Mouse (Mus musculus): Measurements from ENCODE around the gene Ccdc102a. TPM values are rescaled to one million over a fixed set of nuclear protein-coding genes. Genes with fewer than 3 reads are reported as not detected.

The Ccdc102a gene
- polyA plus RNA-seq, 1 experiment from 2014 or later = 17.4 TPM

DNA sequence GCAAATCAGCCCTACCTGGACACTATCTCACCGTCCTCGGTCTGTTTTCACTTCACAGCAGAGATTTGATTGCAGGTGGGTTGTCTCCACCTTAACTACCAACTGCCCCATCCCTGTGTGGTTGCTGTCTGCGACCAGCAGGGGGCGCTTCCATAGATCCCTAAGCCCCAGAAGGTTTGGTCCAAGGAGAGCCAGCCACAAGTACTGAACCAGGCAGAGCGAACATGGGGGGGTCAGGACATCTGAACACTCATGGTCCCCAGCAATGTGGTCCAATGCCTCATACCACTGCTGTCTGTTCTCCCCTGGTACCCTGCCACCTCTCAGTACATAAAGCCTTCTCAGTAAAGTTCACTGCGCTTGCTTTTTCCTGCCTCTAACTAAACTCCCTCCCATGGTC lies 43.5 kb downstream of the Ccdc102a start:
- no peak for ATAC-seq (replicated peaks; ENCODE audit: extremely low read depth, insufficient read depth, low FRiP score)
- Histone ChIP-seq H3K9ac (ENCODE audit: low read length) (peak overlapping the region; percentile 24; the same call in 1 of the 2 replicates), H3K27me3 (ENCODE audit: control insufficient read depth, insufficient read depth, low read length) (no peaks in the 10 kb centered on the region), H3K4me3 (ENCODE audit: low read length) (peak overlapping the region; percentile 67), H3K4me1 (ENCODE audit: control insufficient read depth, insufficient read depth, low read length) (peaks cover 46% of the 10 kb centered on the region), H3K4me2 (ENCODE audit: low read depth, low read length) (peak overlapping the region; percentile 95), H3K27ac (ENCODE audit: low read length) (no peak overlapping the region), H3K36me3 (ENCODE audit: control insufficient read depth, insufficient read depth) (no peaks in the 10 kb centered on the region), H3K9me3 (replicated peaks; ENCODE audit: control insufficient read depth, low read length) (no peaks in the 10 kb centered on the region)
- WGBS = 11% methylated on average over 6 of the region's 6 CpGs

GRCm38 (mm10) chr8:94872576-94872975 lies 45.3 kb downstream of the Ccdc102a start:
- 78% methylated on average over 2 of the region's 2 CpGs for WGBS
- no peak overlapping the region for H3K27ac ChIP-seq (ENCODE audit: low read length)
- no peak overlapping the region for H3K4me3 ChIP-seq (ENCODE audit: low read length)
- H3K27me3 ChIP-seq (ENCODE audit: control insufficient read depth, insufficient read depth, low read length) = no peaks in the 10 kb centered on the region
- H3K9me3 ChIP-seq (replicated peaks; ENCODE audit: control insufficient read depth, low read length) = no peaks in the 10 kb centered on the region
- ATAC-seq (replicated peaks; ENCODE audit: extremely low read depth, insufficient read depth, low FRiP score) = no peak
- H3K9ac ChIP-seq (ENCODE audit: low read length) = no peak overlapping the region
- no peaks in the 10 kb centered on the region for H3K36me3 ChIP-seq (ENCODE audit: control insufficient read depth, insufficient read depth)
- peaks cover 60% of the 10 kb centered on the region for H3K4me1 ChIP-seq (ENCODE audit: control insufficient read depth, insufficient read depth, low read length)
- peak overlapping the region; percentile 32 for H3K4me2 ChIP-seq (ENCODE audit: low read depth, low read length)

DNA sequence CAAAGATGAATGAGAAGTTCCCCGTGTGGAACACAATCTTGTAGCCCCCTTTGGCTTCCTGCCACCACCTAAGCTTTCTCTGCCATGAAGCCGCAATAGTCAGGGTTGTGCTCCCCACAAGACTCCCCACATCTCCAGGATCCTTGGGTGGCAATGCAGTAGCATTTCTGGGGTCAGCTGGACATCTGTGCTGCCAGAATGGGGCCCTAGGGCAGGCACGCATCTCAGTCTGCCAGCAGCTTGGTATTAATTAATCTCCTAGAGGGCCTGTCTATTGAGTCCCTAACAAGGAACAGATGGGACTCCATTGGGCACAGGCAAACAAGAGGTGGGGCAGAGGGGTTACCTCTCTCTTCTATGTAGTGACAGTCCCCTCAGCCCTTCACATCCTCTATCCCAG lies 45.7 kb downstream of the Ccdc102a start:
- no peak for ATAC-seq (replicated peaks; ENCODE audit: extremely low read depth, insufficient read depth, low FRiP score)
- no peaks in the 10 kb centered on the region for H3K36me3 ChIP-seq (ENCODE audit: control insufficient read depth, insufficient read depth)
- H3K4me3 ChIP-seq (ENCODE audit: low read length) = no peak overlapping the region
- 0 out of 2 replicates have a peak overlapping the region, but pooled peaks have one; percentile 5 for H3K9ac ChIP-seq (ENCODE audit: low read length)
- peak overlapping the region; percentile 28 for H3K27ac ChIP-seq (ENCODE audit: low read length)
- WGBS = 47% methylated on average over 3 of the region's 3 CpGs
- no peaks in the 10 kb centered on the region for H3K27me3 ChIP-seq (ENCODE audit: control insufficient read depth, insufficient read depth, low read length)
- peak overlapping the region; percentile 32 for H3K4me2 ChIP-seq (ENCODE audit: low read depth, low read length)
- peaks cover 60% of the 10 kb centered on the region for H3K4me1 ChIP-seq (ENCODE audit: control insufficient read depth, insufficient read depth, low read length)
- no peaks in the 10 kb centered on the region for H3K9me3 ChIP-seq (replicated peaks; ENCODE audit: control insufficient read depth, low read length)

- H3K4me2 ChIP-seq (ENCODE audit: low read depth, low read length) = peak overlapping the region; percentile 67
- ATAC-seq (replicated peaks; ENCODE audit: extremely low read depth, insufficient read depth, low FRiP score) = peak; percentile 37
- 11% methylated on average over 7 of the region's 7 CpGs for WGBS
- H3K4me3 ChIP-seq (ENCODE audit: low read length) = peak overlapping the region; percentile 46
- H3K9ac ChIP-seq (ENCODE audit: low read length) = peak overlapping the region; percentile 63
- no peaks in the 10 kb centered on the region for H3K27me3 ChIP-seq (ENCODE audit: control insufficient read depth, insufficient read depth, low read length)
- H3K9me3 ChIP-seq (replicated peaks; ENCODE audit: control insufficient read depth, low read length) = no peaks in the 10 kb centered on the region
- peaks cover 53% of the 10 kb centered on the region for H3K4me1 ChIP-seq (ENCODE audit: control insufficient read depth, insufficient read depth, low read length)
- peak overlapping the region; percentile 60 for H3K27ac ChIP-seq (ENCODE audit: low read length)
- no peaks in the 10 kb centered on the region for H3K36me3 ChIP-seq (ENCODE audit: control insufficient read depth, insufficient read depth)
Observed at GRCm38 (mm10) chr8:94871108-94871894, 46.6 kb downstream of the Ccdc102a start.

- ATAC-seq (replicated peaks; ENCODE audit: extremely low read depth, insufficient read depth, low FRiP score) = no peak
- peaks cover 52% of the 10 kb centered on the region for H3K4me1 ChIP-seq (ENCODE audit: control insufficient read depth, insufficient read depth, low read length)
- H3K27me3 ChIP-seq (ENCODE audit: control insufficient read depth, insufficient read depth, low read length) = no peaks in the 10 kb centered on the region
- H3K9ac ChIP-seq (ENCODE audit: low read length) = peak overlapping the region; percentile 63
- WGBS = 14% methylated on average over 22 of the region's 22 CpGs
- H3K36me3 ChIP-seq (ENCODE audit: control insufficient read depth, insufficient read depth) = no peaks in the 10 kb centered on the region
- peak overlapping the region; percentile 46 for H3K4me3 ChIP-seq (ENCODE audit: low read length)
- H3K9me3 ChIP-seq (replicated peaks; ENCODE audit: control insufficient read depth, low read length) = no peaks in the 10 kb centered on the region
- peak overlapping the region; percentile 67 for H3K4me2 ChIP-seq (ENCODE audit: low read depth, low read length)
- H3K27ac ChIP-seq (ENCODE audit: low read length) = no peak overlapping the region; the same call in 1 of the 2 replicates
Observed at GRCm38 (mm10) chr8:94870474-94871107, 47.3 kb downstream of the Ccdc102a start.

DNA sequence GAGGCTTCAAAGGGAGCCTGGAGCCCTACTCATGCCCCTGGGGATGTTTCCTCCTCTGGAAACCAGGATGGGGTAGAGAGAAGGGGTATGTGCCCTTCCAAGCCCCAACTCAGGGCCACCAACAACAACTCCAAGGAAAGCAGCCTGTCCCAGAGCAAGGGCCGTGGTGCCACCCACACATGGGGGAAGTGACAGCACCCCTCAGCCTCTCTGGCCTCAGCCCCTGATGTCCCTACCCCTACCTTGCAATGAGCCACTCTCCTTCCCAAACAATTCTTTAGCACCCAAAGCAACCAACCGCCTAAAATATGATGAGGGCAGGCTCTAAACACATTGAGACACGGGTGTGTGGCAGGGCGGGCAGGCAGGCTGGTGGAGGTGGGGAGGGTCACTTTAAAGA lies 47.9 kb downstream of the Ccdc102a start:
- peaks cover 46% of the 10 kb centered on the region for H3K4me1 ChIP-seq (ENCODE audit: control insufficient read depth, insufficient read depth, low read length)
- no peak overlapping the region for H3K9ac ChIP-seq (ENCODE audit: low read length)
- no peak overlapping the region for H3K27ac ChIP-seq (ENCODE audit: low read length)
- WGBS = 47% methylated on average over 4 of the region's 4 CpGs
- peak overlapping the region; percentile 67; the same call in 1 of the 2 replicates for H3K4me2 ChIP-seq (ENCODE audit: low read depth, low read length)
- no peak overlapping the region; the same call in 1 of the 2 replicates for H3K4me3 ChIP-seq (ENCODE audit: low read length)
- no peaks in the 10 kb centered on the region for H3K27me3 ChIP-seq (ENCODE audit: control insufficient read depth, insufficient read depth, low read length)
- H3K9me3 ChIP-seq (replicated peaks; ENCODE audit: control insufficient read depth, low read length) = no peaks in the 10 kb centered on the region
- peaks cover 2% of the 10 kb centered on the region; the same call in 1 of the 2 replicates for H3K36me3 ChIP-seq (ENCODE audit: control insufficient read depth, insufficient read depth)
- ATAC-seq (replicated peaks; ENCODE audit: extremely low read depth, insufficient read depth, low FRiP score) = no peak

DNA sequence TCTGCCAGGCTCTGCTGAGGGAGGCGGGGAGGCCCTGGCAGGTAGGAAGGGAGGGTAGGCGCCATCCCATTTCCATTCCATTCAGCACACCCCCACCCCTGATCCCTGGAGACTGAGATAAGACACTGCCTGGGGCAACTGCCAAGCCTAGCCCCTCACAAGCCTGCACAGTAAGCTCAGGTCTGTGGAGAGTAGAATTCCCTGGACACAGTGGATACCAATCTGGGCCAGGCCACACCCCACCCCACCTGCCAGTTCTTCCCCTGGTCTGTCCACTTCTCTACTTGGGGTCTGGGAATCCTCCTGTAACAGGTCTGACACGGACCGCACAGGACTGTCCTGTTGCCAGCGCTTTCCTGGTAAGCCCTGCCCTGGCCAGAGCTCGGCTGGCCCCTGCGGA lies 48.8 kb downstream of the Ccdc102a start:
- Histone ChIP-seq H3K36me3 (ENCODE audit: control insufficient read depth, insufficient read depth) (peaks cover 9% of the 10 kb centered on the region), H3K4me2 (ENCODE audit: low read depth, low read length) (peak overlapping the region; percentile 17; the same call in 1 of the 2 replicates), H3K27ac (ENCODE audit: low read length) (no peak overlapping the region), H3K4me3 (ENCODE audit: low read length) (no peak overlapping the region), H3K9me3 (replicated peaks; ENCODE audit: control insufficient read depth, low read length) (no peaks in the 10 kb centered on the region), H3K4me1 (ENCODE audit: control insufficient read depth, insufficient read depth, low read length) (peaks cover 39% of the 10 kb centered on the region), H3K9ac (ENCODE audit: low read length) (peak overlapping the region; percentile 35), H3K27me3 (ENCODE audit: control insufficient read depth, insufficient read depth, low read length) (no peaks in the 10 kb centered on the region)
- 41% methylated on average over 7 of the region's 7 CpGs for WGBS
- ATAC-seq (replicated peaks; ENCODE audit: extremely low read depth, insufficient read depth, low FRiP score) = peak; percentile 21; the same call in 1 of the 2 replicates

GRCm38 (mm10) chr8:94866921-94867320 lies 51.0 kb downstream of the Ccdc102a start:
- WGBS = 80% methylated on average over 9 of the region's 9 CpGs
- Histone ChIP-seq H3K9ac (ENCODE audit: low read length) (no peak overlapping the region), H3K27ac (ENCODE audit: low read length) (no peak overlapping the region), H3K4me2 (ENCODE audit: low read depth, low read length) (no peak overlapping the region), H3K9me3 (replicated peaks; ENCODE audit: control insufficient read depth, low read length) (no peaks in the 10 kb centered on the region), H3K27me3 (ENCODE audit: control insufficient read depth, insufficient read depth, low read length) (no peaks in the 10 kb centered on the region), H3K36me3 (ENCODE audit: control insufficient read depth, insufficient read depth) (peaks cover 23% of the 10 kb centered on the region), H3K4me1 (ENCODE audit: control insufficient read depth, insufficient read depth, low read length) (peaks cover 36% of the 10 kb centered on the region), H3K4me3 (ENCODE audit: low read length) (no peak overlapping the region)
- no peak for ATAC-seq (replicated peaks; ENCODE audit: extremely low read depth, insufficient read depth, low FRiP score)

- peaks cover 22% of the 10 kb centered on the region for H3K4me1 ChIP-seq (ENCODE audit: control insufficient read depth, insufficient read depth, low read length)
- WGBS = 82% methylated on average over 10 of the region's 10 CpGs
- H3K4me2 ChIP-seq (ENCODE audit: low read depth, low read length) = no peak overlapping the region
- H3K36me3 ChIP-seq (ENCODE audit: control insufficient read depth, insufficient read depth) = peaks cover 29% of the 10 kb centered on the region
- H3K9ac ChIP-seq (ENCODE audit: low read length) = no peak overlapping the region
- no peak overlapping the region for H3K27ac ChIP-seq (ENCODE audit: low read length)
- ATAC-seq (replicated peaks; ENCODE audit: extremely low read depth, insufficient read depth, low FRiP score) = no peak
- no peaks in the 10 kb centered on the region for H3K9me3 ChIP-seq (replicated peaks; ENCODE audit: control insufficient read depth, low read length)
- no peaks in the 10 kb centered on the region for H3K27me3 ChIP-seq (ENCODE audit: control insufficient read depth, insufficient read depth, low read length)
- H3K4me3 ChIP-seq (ENCODE audit: low read length) = no peak overlapping the region
Observed at GRCm38 (mm10) chr8:94865292-94865691, 52.6 kb downstream of the Ccdc102a start.

Measured in heart, embryonic 16.5 days (tissue).